Mouse (Mus musculus) heart, adult 2 months (tissue): Measurements from ENCODE around the gene Pcdh10.

Source experiments
- CTCF ChIP-seq: fragments of 200-600 bp; IDR thresholded peaks from 2 replicates; pipeline ENCODE4 v1.8.1; 2022; ENCODE audit warnings: antibody characterized with exemption, mild to moderate bottlenecking, moderate library complexity
- EP300 ChIP-seq: fragments of 200-500 bp; IDR thresholded peaks from 2 replicates; pipeline ENCODE4 v1.6.1; 2011; ENCODE audit warnings: low read depth, low read length, control low read depth; ENCODE audit not compliant: insufficient read depth
- POLR2A ChIP-seq: fragments of 200-500 bp; IDR thresholded peaks from 2 replicates; pipeline ENCODE4 v1.6.1; 2011; ENCODE audit warnings: mild to moderate bottlenecking, low read depth, low read length, control low read depth; ENCODE audit not compliant: insufficient read depth

DNA sequence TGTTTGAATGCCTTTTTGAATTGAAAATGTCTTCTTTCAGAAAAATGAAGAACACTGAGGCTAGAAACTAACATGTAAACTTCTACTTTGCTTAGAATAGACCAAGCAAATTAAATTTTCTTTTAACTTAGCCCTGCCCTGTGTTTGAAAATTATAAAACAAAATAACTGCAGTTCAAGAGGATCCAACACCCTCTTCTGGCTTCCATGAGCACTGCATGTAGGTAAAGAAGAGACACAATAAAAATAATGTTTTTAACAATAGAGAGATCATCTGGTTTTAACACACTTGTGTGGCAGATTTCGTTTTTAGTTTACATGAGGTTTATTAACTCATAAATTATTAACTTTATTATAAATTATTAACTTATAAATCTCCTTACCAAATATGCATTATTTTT, 9.2 kb upstream of the Pcdh10 start:
- no peak for TF ChIP-seq POLR2A
- TF ChIP-seq CTCF: no peak
- no peak for TF ChIP-seq EP300
